Mouse (Mus musculus) limb, embryonic 14.5 days (tissue): Measurements from ENCODE around the gene Olfr1380. TPM values are rescaled to one million over a fixed set of nuclear protein-coding genes. Genes with fewer than 3 reads are reported as not detected.
"Not testable (repeated sequence)": the region's sequence is repeated elsewhere in the genome, so short reads cannot be mapped to it uniquely, and the experiment has no call there.

Experiments
- ATAC-seq: fragments of 200-750 bp; cut with Nextera tagmentation; 2 replicates; pipeline ENCODE4 v1.8.0; 2017; ENCODE audit warnings: low read depth, moderate number of reproducible peaks, moderate TSS enrichment; ENCODE audit not compliant: low FRiP score
- DNase-seq: peaks from one replicate; pipeline ENCODE4 v3.0.0-alpha.2; 2015; ENCODE audit warnings: low spot score
- H3K27ac ChIP-seq: fragments of 300-500 bp; sonication (generic); replicated peaks from 2 replicates; pipeline ENCODE4 v1.5.1; 2014; ENCODE audit warnings: low read depth, mild to moderate bottlenecking, low read length, moderate library complexity, mixed read lengths
- H3K27me3 ChIP-seq: fragments of 300-500 bp; sonication (generic); 2 replicates; pipeline ENCODE4 v1.6.1; 2014; ENCODE audit warnings: low read length, mixed read lengths; ENCODE audit not compliant: control insufficient read depth, insufficient read depth
- H3K36me3 ChIP-seq: fragments of 300-500 bp; sonication (generic); 2 replicates; pipeline ENCODE4 v1.6.1; 2014; ENCODE audit warnings: mild to moderate bottlenecking, low read length, moderate library complexity, mixed read lengths; ENCODE audit not compliant: control insufficient read depth, insufficient read depth
- H3K4me1 ChIP-seq: fragments of 300-500 bp; sonication (generic); 2 replicates; pipeline ENCODE4 v1.6.1; 2014; ENCODE audit warnings: antibody characterized with exemption, low read length, mixed read lengths; ENCODE audit not compliant: control insufficient read depth, insufficient read depth
- H3K4me2 ChIP-seq: fragments of 300-500 bp; sonication (generic); replicated peaks from 2 replicates; pipeline ENCODE4 v1.6.1; 2014; ENCODE audit warnings: low read depth, mild to moderate bottlenecking, low read length, moderate library complexity; ENCODE audit not compliant: severe bottlenecking
- H3K4me3 ChIP-seq: fragments of 300-500 bp; sonication (generic); replicated peaks from 2 replicates; pipeline ENCODE4 v1.5.1; 2014; ENCODE audit warnings: low read length
- H3K9ac ChIP-seq: fragments of 300-500 bp; sonication (generic); 2 replicates; pipeline ENCODE4 v1.6.1; 2014; ENCODE audit warnings: mild to moderate bottlenecking, low read depth, low read length, moderate library complexity; ENCODE audit not compliant: severe bottlenecking
- H3K9me3 ChIP-seq: fragments of 300-500 bp; sonication (generic); 2 replicates; pipeline ENCODE4 v1.6.1; 2016; ENCODE audit warnings: low read length; ENCODE audit not compliant: control insufficient read depth
- POLR2A ChIP-seq: fragments of 200-500 bp; IDR thresholded peaks from 2 replicates; pipeline ENCODE4 v1.8.0; 2012; ENCODE audit warnings: inconsistent platforms, mild to moderate bottlenecking, moderate library complexity, borderline replicate concordance; ENCODE audit not compliant: insufficient read depth, insufficient read length; ENCODE audit errors: extremely low read depth
- WGBS: fragments of 180-500 bp; shearing (Covaris S2); extraction: QIAGEN DNeasy Blood & Tissue Kit; methylation state at CpG from one replicate; pipeline ENCODE4 v1.1.7; 2014; 5-methylcytosine and 5-hydroxymethylcytosine counted together
- polyA plus RNA-seq, 2 experiments: library from polyadenylated mRNA; depleted of rRNA in 1 of 2; stranded (reverse) in 1 of 2; unstranded in 1 of 2; fragments of >200 nt; fragmentation: Nextera tagmentation in 1 of 2; extraction: Ambion mirVana in 1 of 2; gene quantifications; 2 replicates each; pipeline versions ENCODE4 v1.2.1 to v1.2.3; 2012 to 2014

Olfr1380 gene
- polyA plus RNA-seq, 2 experiments: not detected

DNA sequence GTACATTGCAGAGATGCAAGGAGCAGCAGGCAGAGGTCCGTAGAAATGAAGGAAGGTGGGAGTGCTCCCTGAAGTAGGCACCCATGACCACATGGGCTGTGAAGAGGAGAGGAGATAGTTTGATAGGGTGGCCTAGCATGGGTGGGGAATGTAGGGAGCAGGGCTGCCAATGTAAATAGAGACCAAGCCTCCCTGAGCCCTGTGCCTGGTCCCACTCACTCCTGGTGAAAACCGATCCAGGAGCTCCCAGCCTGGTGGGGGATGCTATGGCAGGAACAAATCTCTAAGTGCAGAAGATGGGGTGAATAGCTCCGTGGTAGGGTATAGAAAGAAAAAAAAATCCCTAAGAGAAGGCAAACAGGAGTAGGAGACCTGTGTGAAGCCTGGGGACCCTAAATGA, 54.7 kb downstream of the Olfr1380 start:
- not testable (repeated sequence) for ATAC-seq, H3K4me1 ChIP-seq, H3K9ac ChIP-seq, H3K9me3 ChIP-seq, H3K4me3 ChIP-seq, H3K4me2 ChIP-seq, H3K27ac ChIP-seq, DNase-seq, H3K36me3 ChIP-seq
- WGBS: 19% methylated on average over 3 of the region's 3 CpGs
- peaks cover 25% of the 10 kb centered on the region for H3K27me3 ChIP-seq

DNA sequence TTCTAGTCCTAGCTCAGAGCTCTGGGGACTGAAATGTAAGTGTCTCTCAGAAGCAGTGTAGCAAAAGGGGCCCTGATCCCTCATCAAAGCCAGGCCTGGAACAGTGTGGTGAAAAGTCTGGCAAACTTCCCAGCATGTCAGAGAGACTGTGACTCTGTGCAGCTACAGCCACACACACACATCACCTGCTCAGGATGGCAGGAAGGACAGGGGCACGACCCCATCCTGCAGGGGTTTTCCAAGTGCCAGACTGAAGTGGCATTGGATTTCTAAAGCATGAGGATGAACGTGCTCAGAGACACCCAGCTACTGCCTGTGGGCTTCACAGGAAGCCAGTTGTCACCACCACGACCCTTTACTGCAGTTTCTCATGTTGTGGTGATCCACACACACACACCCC, 55.5 kb downstream of the Olfr1380 start:
- no peak for ATAC-seq
- peaks cover 25% of the 10 kb centered on the region for H3K27me3 ChIP-seq
- TF ChIP-seq POLR2A: no peak

DNA sequence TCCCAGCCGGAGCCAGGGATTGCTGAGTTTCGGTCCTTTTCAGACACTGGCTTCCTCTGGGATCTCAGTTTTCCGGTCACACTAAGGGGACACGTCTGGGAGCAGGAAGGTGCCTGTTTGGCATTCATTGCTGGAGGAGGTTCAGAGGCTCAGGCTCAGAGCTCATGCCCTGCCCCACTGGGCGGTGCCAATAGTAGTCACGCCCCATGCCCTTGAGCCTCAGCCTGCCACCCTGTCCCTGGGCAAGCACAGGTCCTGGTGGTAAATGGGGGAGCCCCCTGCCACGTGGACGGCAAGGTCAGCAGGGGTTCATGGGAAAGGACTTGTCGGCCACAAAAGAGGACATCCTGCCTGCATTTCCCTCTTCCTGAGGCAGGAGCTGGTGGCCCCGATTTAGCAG, 56.7 kb downstream of the Olfr1380 start:
- 7% methylated on average over 10 of the region's 10 CpGs for WGBS
- no peak for DNase-seq
- H3K36me3 ChIP-seq: no peaks in the 10 kb centered on the region
- H3K9me3 ChIP-seq: no peaks in the 10 kb centered on the region
- ATAC-seq: no peak
- H3K27ac ChIP-seq: no peak overlapping the region
- TF ChIP-seq POLR2A: no peak
- H3K27me3 ChIP-seq: peaks cover 19% of the 10 kb centered on the region
- no peak overlapping the region for H3K4me2 ChIP-seq
- H3K4me1 ChIP-seq: 0 out of 2 replicates have a peak, but pooled peaks cover 3% of the 10 kb centered on the region
- H3K4me3 ChIP-seq: no peak overlapping the region
- no peak overlapping the region for H3K9ac ChIP-seq

More for the DNA sequence above, 55.5 kb downstream of the Olfr1380 start:
- no peak for DNase-seq
- no peaks in the 10 kb centered on the region for H3K36me3 ChIP-seq
- no peak overlapping the region for H3K9ac ChIP-seq
- no peaks in the 10 kb centered on the region for H3K9me3 ChIP-seq
- H3K4me2 ChIP-seq: no peak overlapping the region
- H3K4me3 ChIP-seq: no peak overlapping the region
- 0 out of 2 replicates have a peak, but pooled peaks cover 3% of the 10 kb centered on the region for H3K4me1 ChIP-seq
- no peak overlapping the region for H3K27ac ChIP-seq
- WGBS: 45% methylated on average over 3 of the region's 3 CpGs

Other genes starting within 250 kb of the Olfr1380 start
- not detected in 2 replicates for gene Olfr1391, start 234.1 kb upstream of the Olfr1380 start, polyA plus RNA-seq (2012; rRNA removed)
- gene Olfr1391, start 234.1 kb upstream of the Olfr1380 start, polyA plus RNA-seq (2014; fragmentation: Nextera tagmentation; extraction: Ambion mirVana): not detected in 2 replicates
- gene Olfr1390, start 221.7 kb upstream of the Olfr1380 start, polyA plus RNA-seq (2012; rRNA removed): not detected in 2 replicates
- gene Olfr1390, start 221.7 kb upstream of the Olfr1380 start, polyA plus RNA-seq (2014; fragmentation: Nextera tagmentation; extraction: Ambion mirVana): not detected in 2 replicates
- not detected in 2 replicates for gene Olfr1389, start 133.8 kb upstream of the Olfr1380 start, polyA plus RNA-seq (2012; rRNA removed)
- gene Olfr1389, start 133.8 kb upstream of the Olfr1380 start, polyA plus RNA-seq (2014; fragmentation: Nextera tagmentation; extraction: Ambion mirVana): not detected in 2 replicates
- 0.11 and 0.19 TPM in 2 replicates for gene Olfr1388, start 120.3 kb upstream of the Olfr1380 start, polyA plus RNA-seq (2012; rRNA removed)
- 0.06 and 0.15 TPM in 2 replicates for gene Olfr1388, start 120.3 kb upstream of the Olfr1380 start, polyA plus RNA-seq (2014; fragmentation: Nextera tagmentation; extraction: Ambion mirVana)
- gene Olfr1387, start 101.5 kb upstream of the Olfr1380 start, polyA plus RNA-seq (2012; rRNA removed): not detected in 2 replicates
- not detected in 2 replicates for gene Olfr1387, start 101.5 kb upstream of the Olfr1380 start, polyA plus RNA-seq (2014; fragmentation: Nextera tagmentation; extraction: Ambion mirVana)
- not detected in 2 replicates for gene Olfr1386, start 91.8 kb upstream of the Olfr1380 start, polyA plus RNA-seq (2012; rRNA removed)
- gene Olfr1386, start 91.8 kb upstream of the Olfr1380 start, polyA plus RNA-seq (2014; fragmentation: Nextera tagmentation; extraction: Ambion mirVana): not detected in 2 replicates
- not detected in 2 replicates for gene Olfr1385, start 67.8 kb upstream of the Olfr1380 start, polyA plus RNA-seq (2012; rRNA removed)
- gene Olfr1385, start 67.8 kb upstream of the Olfr1380 start, polyA plus RNA-seq (2014; fragmentation: Nextera tagmentation; extraction: Ambion mirVana): not detected in 2 replicates
- not detected in 2 replicates for gene Olfr1384, start 50.2 kb upstream of the Olfr1380 start, polyA plus RNA-seq (2012; rRNA removed)
- not detected in 2 replicates for gene Olfr1384, start 50.2 kb upstream of the Olfr1380 start, polyA plus RNA-seq (2014; fragmentation: Nextera tagmentation; extraction: Ambion mirVana)
- gene Olfr1383, start 37.2 kb upstream of the Olfr1380 start, polyA plus RNA-seq (2012; rRNA removed): not detected in 2 replicates
- not detected in 2 replicates for gene Olfr1383, start 37.2 kb upstream of the Olfr1380 start, polyA plus RNA-seq (2014; fragmentation: Nextera tagmentation; extraction: Ambion mirVana)
- not detected in 2 replicates for gene Olfr1382, start 28.6 kb upstream of the Olfr1380 start, polyA plus RNA-seq (2012; rRNA removed)
- gene Olfr1382, start 28.6 kb upstream of the Olfr1380 start, polyA plus RNA-seq (2014; fragmentation: Nextera tagmentation; extraction: Ambion mirVana): not detected in 2 replicates
- not detected in 2 replicates for gene Olfr1381, start 13.4 kb upstream of the Olfr1380 start, polyA plus RNA-seq (2012; rRNA removed)
- not detected in 2 replicates for gene Olfr1381, start 13.4 kb upstream of the Olfr1380 start, polyA plus RNA-seq (2014; fragmentation: Nextera tagmentation; extraction: Ambion mirVana)
- gene Flt4, start 52.4 kb downstream of the Olfr1380 start, polyA plus RNA-seq (2012; rRNA removed): 7.1 and 8.6 TPM in 2 replicates
- gene Flt4, start 52.4 kb downstream of the Olfr1380 start, polyA plus RNA-seq (2014; fragmentation: Nextera tagmentation; extraction: Ambion mirVana): 6.8 and 7.3 TPM in 2 replicates
- gene Scgb3a1, start 106.7 kb downstream of the Olfr1380 start, polyA plus RNA-seq (2012; rRNA removed): not detected in 2 replicates
- not detected in 2 replicates for gene Scgb3a1, start 106.7 kb downstream of the Olfr1380 start, polyA plus RNA-seq (2014; fragmentation: Nextera tagmentation; extraction: Ambion mirVana)
- gene Cnot6, start 155.8 kb downstream of the Olfr1380 start, polyA plus RNA-seq (2012; rRNA removed): 65.2 and 68.1 TPM in 2 replicates
- gene Cnot6, start 155.8 kb downstream of the Olfr1380 start, polyA plus RNA-seq (2014; fragmentation: Nextera tagmentation; extraction: Ambion mirVana): 57.0 and 59.7 TPM in 2 replicates
- 27.4 and 31.1 TPM in 2 replicates for gene Gfpt2, start 237.3 kb downstream of the Olfr1380 start, polyA plus RNA-seq (2012; rRNA removed)
- gene Gfpt2, start 237.3 kb downstream of the Olfr1380 start, polyA plus RNA-seq (2014; fragmentation: Nextera tagmentation; extraction: Ambion mirVana): 24.8 and 27.7 TPM in 2 replicates